Mouse (Mus musculus) heart, adult 2 months (tissue): ENCODE data around the gene Zfp704.

Experiments used
- CTCF ChIP-seq: fragments of 200-600 bp; IDR thresholded peaks from 2 replicates; pipeline ENCODE4 v1.8.1; 2022; ENCODE audit warnings: antibody characterized with exemption, mild to moderate bottlenecking, moderate library complexity
- EP300 ChIP-seq: fragments of 200-500 bp; IDR thresholded peaks from 2 replicates; pipeline ENCODE4 v1.6.1; 2011; ENCODE audit warnings: low read depth, low read length, control low read depth; ENCODE audit not compliant: insufficient read depth
- POLR2A ChIP-seq: fragments of 200-500 bp; IDR thresholded peaks from 2 replicates; pipeline ENCODE4 v1.6.1; 2011; ENCODE audit warnings: mild to moderate bottlenecking, low read depth, low read length, control low read depth; ENCODE audit not compliant: insufficient read depth

DNA sequence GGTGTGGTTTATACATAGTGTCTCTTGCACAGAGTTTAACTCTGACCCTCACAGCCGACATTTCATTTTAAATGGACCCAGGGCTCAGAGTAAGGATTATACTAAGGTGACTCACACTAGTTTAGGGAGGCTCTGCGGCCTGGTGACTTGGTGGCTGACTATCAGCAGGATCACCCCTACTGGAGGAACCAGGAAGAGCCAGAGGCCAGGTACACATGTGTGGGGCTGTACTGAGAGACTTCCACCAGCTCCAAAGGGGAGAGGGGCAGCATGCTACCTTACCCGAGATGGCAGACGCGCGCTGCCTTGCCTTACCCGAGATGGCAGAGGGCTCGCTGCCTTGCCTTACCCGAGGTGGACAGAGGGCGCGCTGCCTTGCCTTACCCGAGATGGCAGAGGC is 159.4 kb downstream of the Zfp704 start:
- TF ChIP-seq CTCF (no peak), POLR2A (no peak), EP300 (no peak)
